Mouse (Mus musculus): ENCODE measurements around the gene H2-Q7. TPM values are rescaled to one million over a fixed set of nuclear protein-coding genes. Genes with fewer than 3 reads are reported as not detected.
"Not testable (repeated sequence)": the region's sequence is repeated elsewhere in the genome, so short reads cannot be mapped to it uniquely, and the experiment has no call there.

H2-Q7 gene
- total RNA-seq, 2 experiments from 2014 or later = 0.61 to 0.82 TPM

DNA sequence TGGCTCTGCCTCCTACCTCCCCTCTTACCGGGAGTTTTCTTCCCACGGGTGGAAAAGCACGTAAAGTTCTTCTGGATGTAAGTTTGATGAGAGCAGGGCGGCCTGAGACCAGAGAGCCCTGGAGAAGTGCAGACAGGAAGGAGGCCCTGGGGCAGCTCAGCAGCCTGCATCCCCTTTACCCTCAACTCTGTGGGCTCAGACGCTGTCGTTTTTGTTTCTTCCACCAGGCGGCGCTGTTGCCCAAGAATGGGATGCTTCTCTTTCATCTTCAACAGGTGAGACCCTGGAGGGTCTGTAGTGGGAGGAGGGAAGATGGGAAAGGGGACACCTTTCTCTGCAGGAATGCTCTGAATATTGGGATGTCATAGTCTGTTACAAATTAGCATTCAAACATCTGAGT, 26.7 kb downstream of the H2-Q7 start:
- intact Hi-C loops (cut with DNase I); H3K4me3 ChIP-seq; DNase-seq; H3K27ac ChIP-seq: not testable (repeated sequence)
- TF ChIP-seq CTCF (IDR thresholded peaks at IDR 0.05) = peak; percentile 45

GRCm38 (mm10) chr17:35468936-35469335, 30.0 kb downstream of the H2-Q7 start:
- intact Hi-C loops (cut with DNase I); H3K4me3 ChIP-seq; DNase-seq; H3K27ac ChIP-seq: not testable (repeated sequence)

DNA sequence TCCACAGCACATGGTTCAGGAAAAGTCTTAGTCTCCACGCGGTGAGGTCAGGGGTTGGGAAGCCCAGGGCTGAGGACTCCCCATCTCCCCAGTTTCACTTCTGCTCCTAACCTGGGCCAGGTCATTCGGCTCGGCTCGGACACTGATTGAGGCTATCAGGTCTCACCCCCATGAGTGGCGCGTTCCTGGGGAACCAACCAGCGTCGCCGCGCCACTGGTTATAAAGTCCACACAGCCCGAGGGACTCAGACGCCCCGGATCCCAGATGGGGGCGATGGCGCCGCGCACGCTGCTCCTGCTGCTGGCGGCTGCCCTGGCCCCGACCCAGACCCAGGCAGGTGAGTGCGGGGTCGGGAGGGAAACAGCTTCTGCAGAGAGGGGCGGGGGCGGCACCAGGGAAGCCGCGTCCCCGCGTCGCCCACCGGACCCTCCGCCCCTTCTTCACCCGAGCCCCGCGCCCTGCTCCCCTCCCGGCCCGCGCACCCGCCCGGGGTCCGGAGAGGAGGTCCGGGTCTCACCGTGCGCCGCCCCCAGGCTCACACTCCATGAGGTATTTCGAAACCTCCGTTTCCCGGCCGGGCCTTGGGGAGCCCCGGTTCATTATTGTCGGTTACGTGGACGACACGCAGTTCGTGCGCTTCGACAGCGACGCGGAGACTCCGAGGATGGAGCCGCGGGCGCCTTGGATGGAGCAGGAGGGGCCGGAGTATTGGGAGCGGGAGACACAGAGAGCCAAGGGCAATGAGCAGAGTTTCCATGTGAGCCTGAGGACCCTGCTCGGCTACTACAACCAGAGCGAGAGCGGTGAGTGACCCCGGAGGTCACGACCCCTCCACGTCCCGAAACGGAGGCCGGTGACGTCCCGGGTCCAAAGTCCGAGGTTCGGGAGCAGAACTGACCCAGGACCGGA, 31.1 kb downstream of the H2-Q7 start, which contains the start of gene H2-Q10:
Gene H2-Q10 (plus strand): TSS at position 248 of the 910 bp plus-strand sequence.
- TF ChIP-seq CTCF (IDR thresholded peaks at IDR 0.05) = no peak
- H3K4me3 ChIP-seq = peak within 1 kb of the TSS; percentile 53
- intact Hi-C loops (cut with DNase I) = no loop called here
- peak; percentile 18 for DNase-seq
- H3K27ac ChIP-seq = no peak within 1 kb of the TSS

DNA sequence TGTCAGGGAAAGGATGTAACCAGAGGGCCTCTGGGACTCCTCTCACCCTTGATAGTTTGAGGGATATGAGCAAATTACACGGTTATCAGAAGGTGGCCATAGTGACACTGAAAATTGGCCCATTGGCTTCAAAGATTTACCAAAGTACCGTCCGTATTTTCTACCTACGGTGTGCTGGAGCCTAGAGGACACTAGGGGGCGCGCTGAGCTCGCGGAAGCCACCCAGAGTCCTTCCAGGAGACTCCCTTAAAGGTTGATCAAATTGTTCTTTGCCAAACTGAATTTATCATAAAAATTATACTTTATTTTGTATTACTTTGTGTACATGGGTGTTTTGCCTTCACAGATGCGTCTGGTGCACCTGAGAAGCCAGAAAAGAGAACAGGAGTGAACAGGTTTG, 45.1 kb downstream of the H2-Q7 start:
- Histone ChIP-seq H3K27ac (no peak overlapping the region), H3K4me3 (no peak overlapping the region)
- peak; percentile 99 for TF ChIP-seq CTCF (IDR thresholded peaks at IDR 0.05)
- intact Hi-C loops (cut with DNase I) = no loop called here
- DNase-seq = peak; percentile 57

- no peak for DNase-seq
- Histone ChIP-seq H3K27ac (no peak overlapping the region), H3K4me3 (no peak overlapping the region)
- TF ChIP-seq CTCF (IDR thresholded peaks at IDR 0.05) = no peak
- intact Hi-C loops (cut with DNase I) = no loop called here
These were observed 46.7 kb downstream of the H2-Q7 start for GRCm38 (mm10) chr17:35485702-35486101.

- intact Hi-C loops (cut with DNase I) = no loop called here
- H3K27ac ChIP-seq = no peak overlapping the region
- no peak overlapping the region for H3K4me3 ChIP-seq
- no peak for DNase-seq
- no peak for TF ChIP-seq CTCF (IDR thresholded peaks at IDR 0.05)
These were observed 47.8 kb downstream of the H2-Q7 start for GRCm38 (mm10) chr17:35486726-35487125.

DNA sequence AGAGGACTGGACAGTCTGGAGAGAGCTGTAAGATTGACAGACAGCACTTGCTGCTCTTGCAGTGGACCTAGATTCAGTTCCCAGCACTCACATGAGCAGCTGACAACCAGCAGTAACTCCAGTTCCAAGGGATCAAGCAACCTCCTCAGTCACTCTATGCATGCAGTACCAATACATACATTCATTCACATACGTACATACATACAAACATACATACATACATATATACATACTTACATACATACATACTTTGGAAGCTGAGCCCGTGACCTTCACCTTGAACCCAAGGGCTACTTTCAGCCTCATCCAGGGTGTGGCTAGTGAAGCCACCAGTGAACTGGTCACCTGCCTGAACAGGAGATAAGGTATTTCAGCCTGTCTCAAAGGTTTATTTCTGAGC, 49.1 kb downstream of the H2-Q7 start:
- no peak for DNase-seq
- no peak overlapping the region for H3K27ac ChIP-seq
- no peak overlapping the region for H3K4me3 ChIP-seq
- no peak for TF ChIP-seq CTCF (IDR thresholded peaks at IDR 0.05)
- intact Hi-C loops (cut with DNase I) = no loop called here

GRCm38 (mm10) chr17:35490320-35490719, 51.4 kb downstream of the H2-Q7 start:
- Histone ChIP-seq H3K4me3 (no peak overlapping the region), H3K27ac (no peak overlapping the region)
- intact Hi-C loops (cut with DNase I) = loop anchor here (5.0 kb wide), 1 partner anchor 153 kb away; no protein-coding TSS in a partner anchor
- TF ChIP-seq CTCF (IDR thresholded peaks at IDR 0.05) = no peak
- no peak for DNase-seq

Other genes with a start within 250 kb of the H2-Q7 start
- gene Ltb, start 244.7 kb upstream of the H2-Q7 start, total RNA-seq (2021) = not detected
- gene Tnf, start 237.1 kb upstream of the H2-Q7 start, total RNA-seq (2021) = not detected
- gene Lta, start 233.8 kb upstream of the H2-Q7 start, total RNA-seq (2021) = under 1 TPM in 1 of 2 experiments, not detected in 1; 0.41 TPM
- gene Gm16181, start 218.3 kb upstream of the H2-Q7 start, total RNA-seq (2021) = not detected
- 1 to 10 TPM; 1.9 to 2.0 TPM for gene Atp6v1g2, start 205.5 kb upstream of the H2-Q7 start, total RNA-seq (2021)
- 1 to 10 TPM; 7.0 to 7.8 TPM for gene Nfkbil1, start 203.4 kb upstream of the H2-Q7 start, total RNA-seq (2021)
- gene Ddx39b, start 197.4 kb upstream of the H2-Q7 start, total RNA-seq (2021) = 10 to 100 TPM; 83.8 to 94.7 TPM
- 10 to 100 TPM; 30.4 to 38.5 TPM for gene H2-D1, start 176.4 kb upstream of the H2-Q7 start, total RNA-seq (2021)
- gene H2-Q1, start 118.8 kb upstream of the H2-Q7 start, total RNA-seq (2021) = under 1 TPM; 0.25 to 0.36 TPM
- under 1 TPM; 0.17 to 0.20 TPM for gene H2-Q2, start 96.9 kb upstream of the H2-Q7 start, total RNA-seq (2021)
- 1 to 10 TPM; 3.1 to 3.5 TPM for gene H2-Q4, start 59.5 kb upstream of the H2-Q7 start, total RNA-seq (2021)
- gene H2-Q6, start 14.3 kb upstream of the H2-Q7 start, total RNA-seq (2021) = under 1 TPM in 1 of 2 experiments, not detected in 1; 0.18 TPM
- gene H2-Q10, start 30.9 kb downstream of the H2-Q7 start, total RNA-seq (2021) = under 1 TPM; 0.05 to 0.33 TPM
- gene Pou5f1, start 66.9 kb downstream of the H2-Q7 start, total RNA-seq (2021) = not detected
- gene Tcf19, start 77.7 kb downstream of the H2-Q7 start, total RNA-seq (2021) = 1 to 10 TPM in 1 of 2 experiments, under 1 TPM in 1; 0.73 to 1.0 TPM
- gene Cchcr1, start 77.9 kb downstream of the H2-Q7 start, total RNA-seq (2021) = 1 to 10 TPM; 1.7 TPM
- not detected for gene Psors1c2, start 94.0 kb downstream of the H2-Q7 start, total RNA-seq (2021)
- not detected for gene Cdsn, start 113.0 kb downstream of the H2-Q7 start, total RNA-seq (2021)
- not detected for gene 2300002M23Rik, start 128.3 kb downstream of the H2-Q7 start, total RNA-seq (2021)
- not detected for gene Sfta2, start 162.4 kb downstream of the H2-Q7 start, total RNA-seq (2021)
- not detected for gene Gm9573, start 187.5 kb downstream of the H2-Q7 start, total RNA-seq (2021)
- not detected for gene Mucl3, start 204.5 kb downstream of the H2-Q7 start, total RNA-seq (2021)
- gene Vars2, start 228.4 kb downstream of the H2-Q7 start, total RNA-seq (2021) = 10 to 100 TPM; 12.8 to 16.8 TPM
- gene Gtf2h4, start 234.6 kb downstream of the H2-Q7 start, total RNA-seq (2021) = 10 to 100 TPM; 18.1 to 24.2 TPM